Mouse (Mus musculus): ENCODE measurements at regions not wholly inside any gene's neighbourhood (a gene's known extent, or its start where the extent isn't known, plus 50 kb on each side); places are given as distances from the start of the nearest gene placed in this dataset.

DNA sequence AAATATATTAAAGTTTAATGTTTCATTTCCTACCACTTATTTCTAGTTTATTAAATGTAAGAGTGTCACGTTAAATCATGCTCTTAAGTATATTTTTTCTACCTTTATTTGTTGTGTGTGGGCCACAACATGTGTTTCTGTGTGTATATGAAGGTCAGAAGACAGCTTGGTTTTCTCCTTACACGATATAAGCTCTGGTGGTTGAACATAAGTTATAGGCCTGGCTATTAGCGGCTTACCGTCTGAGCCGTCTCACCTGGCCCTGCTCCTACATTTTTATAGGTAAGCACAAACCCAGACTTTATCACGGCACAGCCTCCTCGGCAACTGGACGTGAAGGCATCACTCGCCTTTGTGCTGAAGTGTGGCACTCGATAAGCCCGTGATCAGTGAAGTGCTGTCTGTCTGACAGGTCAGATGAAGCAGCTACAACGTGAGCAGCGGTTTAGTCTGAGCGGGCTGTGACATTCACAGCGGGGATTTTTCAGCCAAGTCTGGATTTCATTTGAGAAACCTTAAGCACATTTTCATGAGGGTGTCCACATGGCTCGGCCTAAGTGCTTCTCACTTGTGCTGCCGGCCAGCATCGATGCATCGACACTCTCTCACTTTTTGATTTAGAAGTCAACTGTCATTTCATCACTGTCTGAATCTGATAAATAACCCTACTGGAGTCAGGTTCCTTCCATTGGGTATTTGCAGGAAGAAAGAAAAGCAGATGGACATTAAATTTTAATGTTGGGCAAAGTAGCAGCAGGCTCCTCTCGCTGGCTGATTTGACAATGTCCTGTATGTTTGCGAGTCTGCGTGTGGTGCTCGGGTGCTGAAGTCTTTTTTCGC is 950.0 kb downstream of the Adgrl3 start:
- no peak for TF ChIP-seq CTCF (IDR thresholded peaks at IDR 0.05)
- no peak for TF ChIP-seq EP300 (IDR thresholded peaks at IDR 0.05)

All from lung, postnatal 0 days (tissue).